Mouse (Mus musculus) midbrain, embryonic 15.5 days (tissue): ENCODE measurements around the gene Cmip. TPM values are rescaled to one million over a fixed set of nuclear protein-coding genes. Genes with fewer than 3 reads are reported as not detected.

Experiments used
- ATAC-seq: fragments of 200-750 bp; cut with Nextera tagmentation; replicated peaks from 2 replicates; pipeline ENCODE4 v1.8.0; 2017; ENCODE audit warnings: moderate TSS enrichment
- H3K27ac ChIP-seq: fragments of 300-500 bp; sonication (generic); 2 replicates; pipeline ENCODE4 v1.5.1; 2015; ENCODE audit warnings: mild to moderate bottlenecking, inconsistent platforms
- H3K27me3 ChIP-seq: fragments of 300-500 bp; sonication (generic); replicated peaks from 2 replicates; pipeline ENCODE4 v1.6.1; 2015; ENCODE audit warnings: inconsistent platforms
- H3K36me3 ChIP-seq: fragments of 300-500 bp; sonication (generic); replicated peaks from 2 replicates; pipeline ENCODE4 v1.6.1; 2015; ENCODE audit warnings: inconsistent platforms
- H3K4me1 ChIP-seq: fragments of 300-500 bp; sonication (generic); 2 replicates; pipeline ENCODE4 v1.6.1; 2015; ENCODE audit warnings: inconsistent platforms
- H3K4me2 ChIP-seq: fragments of 300-500 bp; sonication (generic); 2 replicates; pipeline ENCODE4 v1.6.1; 2015; ENCODE audit warnings: inconsistent platforms, mild to moderate bottlenecking, moderate library complexity
- H3K4me3 ChIP-seq: fragments of 300-500 bp; sonication (generic); 2 replicates; pipeline ENCODE4 v1.5.1; 2015; ENCODE audit warnings: mild to moderate bottlenecking, inconsistent platforms
- H3K9ac ChIP-seq: fragments of 300-500 bp; sonication (generic); 2 replicates; pipeline ENCODE4 v1.6.1; 2015; ENCODE audit warnings: mild to moderate bottlenecking, inconsistent platforms
- H3K9me3 ChIP-seq: fragments of 300-500 bp; sonication (generic); 2 replicates; pipeline ENCODE4 v1.6.1; 2016; ENCODE audit warnings: inconsistent platforms
- WGBS: fragments of 180-500 bp; shearing (Covaris S2); methylation state at CpG from one replicate; pipeline ENCODE4 v1.1.7; 2015; ENCODE audit warnings: mixed read lengths; 5-methylcytosine and 5-hydroxymethylcytosine counted together
- polyA plus RNA-seq: library from polyadenylated mRNA; unstranded; fragments of >200 nt; fragmentation: Nextera tagmentation; extraction: Ambion mirVana; gene quantifications from 2 replicates; pipeline ENCODE4 v1.2.1, GENCODE M21; 2015

The Cmip gene
- polyA plus RNA-seq, 1 experiment from 2014 or later, result 188 TPM

DNA sequence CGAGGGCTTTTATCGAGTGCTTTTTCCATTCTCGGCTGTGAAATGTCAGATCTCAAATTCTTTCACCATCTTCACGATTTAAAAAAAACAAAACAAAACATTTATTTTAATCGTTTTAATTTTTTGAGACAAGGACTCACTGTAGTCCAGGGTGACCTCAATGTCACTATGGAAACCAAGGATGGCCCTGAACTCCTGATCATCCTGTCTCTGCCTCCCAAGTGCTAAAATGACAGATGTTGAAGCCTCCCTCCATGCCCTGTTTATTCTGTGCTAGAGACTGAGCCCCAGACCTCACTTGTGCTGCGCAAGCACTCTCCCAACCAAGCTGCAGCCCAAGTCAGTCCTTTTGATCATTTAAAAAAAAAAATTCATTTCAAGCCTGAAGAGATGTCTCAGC is 14.6 kb upstream of the Cmip start:
- no peak overlapping the region for H3K4me2 ChIP-seq
- no peak overlapping the region for H3K9ac ChIP-seq
- WGBS, result 74% methylated on average over 6 of the region's 6 CpGs
- no peaks in the 10 kb centered on the region for H3K9me3 ChIP-seq
- no peak for ATAC-seq
- no peaks in the 10 kb centered on the region for H3K4me1 ChIP-seq
- H3K36me3 ChIP-seq, result no peaks in the 10 kb centered on the region
- no peak overlapping the region for H3K4me3 ChIP-seq
- H3K27me3 ChIP-seq, result no peaks in the 10 kb centered on the region
- no peak overlapping the region for H3K27ac ChIP-seq

- Histone ChIP-seq H3K9me3 (no peaks in the 10 kb centered on the region), H3K27me3 (no peaks in the 10 kb centered on the region), H3K4me3 (no peak overlapping the region), H3K27ac (no peak overlapping the region), H3K4me1 (no peaks in the 10 kb centered on the region), H3K36me3 (no peaks in the 10 kb centered on the region), H3K9ac (no peak overlapping the region), H3K4me2 (no peak overlapping the region)
- WGBS, result 57% methylated on average over 6 of the region's 6 CpGs
- ATAC-seq, result no peak
Measured at GRCm38 (mm10) chr8:117244601-117245000, 12.3 kb upstream of the Cmip start.

GRCm38 (mm10) chr8:117248341-117248740 is 8.5 kb upstream of the Cmip start:
- Histone ChIP-seq H3K4me2 (no peak overlapping the region), H3K27me3 (no peaks in the 10 kb centered on the region), H3K9me3 (no peaks in the 10 kb centered on the region), H3K4me3 (no peak overlapping the region), H3K9ac (no peak overlapping the region), H3K36me3 (no peaks in the 10 kb centered on the region), H3K27ac (no peak overlapping the region), H3K4me1 (no peaks in the 10 kb centered on the region)
- 88% methylated on average over 11 of the region's 11 CpGs for WGBS
- ATAC-seq, result no peak

DNA sequence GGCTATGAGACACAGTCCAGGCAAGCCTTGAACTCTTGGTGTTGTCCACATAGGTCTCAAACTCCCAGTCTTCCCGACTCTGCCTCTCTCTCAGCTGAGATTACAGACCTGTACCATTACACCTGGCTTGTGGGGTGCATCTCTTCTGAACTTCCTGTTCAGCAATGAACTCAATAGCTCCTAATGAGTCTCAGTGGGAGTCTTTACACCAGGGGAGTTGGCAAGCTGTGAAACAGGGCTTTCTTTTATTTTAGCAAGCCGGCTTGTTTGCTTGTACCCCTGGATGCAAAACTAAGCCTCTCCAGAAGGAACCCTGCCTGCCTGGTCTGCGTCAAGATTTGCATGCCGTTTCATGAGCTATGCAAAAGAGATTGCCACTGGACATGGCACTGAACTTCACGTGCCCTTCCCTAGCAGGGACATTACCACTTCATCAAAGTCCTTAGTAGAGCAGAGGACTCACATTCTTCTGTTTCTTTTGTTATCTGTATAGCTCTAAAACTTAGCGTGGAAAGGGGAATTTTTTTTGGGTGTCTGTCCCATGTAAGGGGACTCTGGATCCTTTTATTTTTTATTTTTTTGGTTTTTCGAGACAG is 5.7 kb upstream of the Cmip start:
- Histone ChIP-seq H3K9ac (no peak overlapping the region), H3K27ac (no peak overlapping the region), H3K27me3 (no peaks in the 10 kb centered on the region), H3K4me2 (no peak overlapping the region), H3K4me1 (no peaks in the 10 kb centered on the region), H3K4me3 (no peak overlapping the region), H3K36me3 (no peaks in the 10 kb centered on the region), H3K9me3 (no peaks in the 10 kb centered on the region)
- ATAC-seq, result no peak
- 41% methylated on average over 7 of the region's 7 CpGs for WGBS

DNA sequence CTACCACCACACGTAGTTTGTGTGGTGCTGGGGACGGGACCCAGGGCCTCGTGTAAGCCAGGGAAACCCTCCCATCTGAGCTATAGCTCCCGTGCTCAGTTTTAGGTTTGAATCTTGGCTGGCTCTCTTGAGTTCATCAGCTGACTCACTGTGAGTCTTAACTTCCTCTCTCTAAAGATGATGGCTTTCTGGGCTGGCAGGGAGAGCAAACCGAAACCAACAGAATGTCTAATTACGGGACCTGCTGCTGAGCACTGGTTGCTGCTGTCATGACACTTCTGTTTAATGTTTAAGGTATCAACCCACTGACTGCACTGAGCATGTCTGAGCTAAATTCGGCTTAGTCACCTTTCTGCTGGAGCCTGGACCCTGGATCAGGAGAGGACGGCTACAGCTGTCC is 4.2 kb upstream of the Cmip start:
- no peaks in the 10 kb centered on the region for H3K27me3 ChIP-seq
- H3K4me3 ChIP-seq, result no peak overlapping the region
- no peak for ATAC-seq
- H3K9ac ChIP-seq, result no peak overlapping the region
- WGBS, result 93% methylated on average over 8 of the region's 8 CpGs
- no peaks in the 10 kb centered on the region for H3K9me3 ChIP-seq
- H3K4me2 ChIP-seq, result no peak overlapping the region
- H3K4me1 ChIP-seq, result no peaks in the 10 kb centered on the region
- no peaks in the 10 kb centered on the region for H3K36me3 ChIP-seq
- H3K27ac ChIP-seq, result no peak overlapping the region

GRCm38 (mm10) chr8:117253390-117254269 is 3.2 kb upstream of the Cmip start:
- WGBS, result 92% methylated on average over 17 of the region's 17 CpGs
- no peak for ATAC-seq
- H3K4me2 ChIP-seq, result no peak overlapping the region

DNA sequence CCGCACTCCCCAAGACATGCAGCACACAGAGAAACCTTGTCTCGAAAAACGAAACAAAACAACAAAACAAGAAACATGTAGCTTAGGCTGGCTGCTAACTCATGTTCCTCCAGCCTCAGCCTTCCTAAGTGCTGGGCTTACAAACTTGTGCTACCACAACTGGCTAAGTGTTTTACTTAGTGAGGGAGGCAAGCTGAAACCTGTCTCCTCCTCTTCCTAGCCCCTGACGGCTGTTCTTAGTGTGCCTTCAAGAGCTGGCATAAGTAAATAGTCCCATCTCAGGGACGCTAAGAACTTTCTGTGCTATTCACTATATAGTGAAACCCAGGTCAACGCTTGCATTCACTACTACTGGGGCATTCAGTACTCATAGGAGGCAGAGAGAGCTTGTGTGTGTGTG is 2.4 kb upstream of the Cmip start:
- no peak overlapping the region for H3K9ac ChIP-seq
- no peaks in the 10 kb centered on the region for H3K36me3 ChIP-seq
- no peaks in the 10 kb centered on the region for H3K27me3 ChIP-seq
- H3K27ac ChIP-seq, result no peak overlapping the region
- no peak for ATAC-seq
- 88% methylated on average over 6 of the region's 6 CpGs for WGBS
- no peak overlapping the region for H3K4me2 ChIP-seq
- H3K9me3 ChIP-seq, result no peaks in the 10 kb centered on the region
- no peak overlapping the region for H3K4me3 ChIP-seq
- H3K4me1 ChIP-seq, result peaks cover 12% of the 10 kb centered on the region

More at GRCm38 (mm10) chr8:117253390-117254269, 3.2 kb upstream of the Cmip start:
- Histone ChIP-seq H3K36me3 (no peaks in the 10 kb centered on the region), H3K27ac (no peak overlapping the region), H3K27me3 (no peaks in the 10 kb centered on the region), H3K4me1 (peaks cover 3% of the 10 kb centered on the region), H3K9ac (no peak overlapping the region), H3K4me3 (no peak overlapping the region), H3K9me3 (no peaks in the 10 kb centered on the region)

DNA sequence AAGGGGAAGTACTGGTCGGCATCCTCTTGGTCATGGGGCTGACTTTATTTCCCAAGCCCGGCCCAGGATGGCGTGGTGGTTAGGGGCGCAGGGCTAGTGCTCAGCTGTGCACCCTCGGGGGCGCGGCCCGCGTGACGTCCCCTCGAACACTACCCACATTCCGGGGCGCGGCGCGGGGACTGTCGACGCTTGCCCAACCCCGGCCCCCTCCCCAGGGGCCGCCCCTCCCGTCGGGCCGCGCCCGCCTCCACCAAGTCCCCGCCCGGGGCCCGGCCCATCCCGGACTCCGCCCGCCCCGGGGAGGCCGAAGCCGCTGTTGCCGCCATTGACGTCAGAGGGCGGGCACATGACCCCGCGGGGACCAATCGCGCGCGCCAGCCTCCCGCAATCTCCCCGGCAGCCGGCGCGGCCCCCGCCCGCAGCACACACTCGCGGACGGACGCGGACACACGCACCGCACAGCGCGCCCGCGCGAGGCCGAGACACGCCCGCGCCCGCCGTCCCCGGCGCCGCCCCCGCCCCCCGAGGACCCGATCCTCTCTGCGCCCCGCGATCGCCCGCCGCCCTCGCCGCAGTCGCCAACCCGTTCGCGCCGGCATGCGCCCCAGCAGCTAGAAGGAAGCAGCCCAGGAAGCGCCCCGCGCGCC is 449 bp upstream of the Cmip start:
- Histone ChIP-seq H3K4me1 (peaks cover 29% of the 10 kb centered on the region), H3K27me3 (no peaks in the 10 kb centered on the region), H3K4me2 (peak overlapping the region; percentile 87), H3K4me3 (peak overlapping the region; percentile 100), H3K9me3 (no peaks in the 10 kb centered on the region), H3K36me3 (no peaks in the 10 kb centered on the region), H3K27ac (peak overlapping the region; percentile 92), H3K9ac (peak overlapping the region; percentile 99)
- WGBS, result under 1% methylated on average over 53 of the region's 92 CpGs
- ATAC-seq, result peak; percentile 86

- Histone ChIP-seq H3K4me2 (peak overlapping the region; percentile 87), H3K36me3 (no peaks in the 10 kb centered on the region), H3K9me3 (no peaks in the 10 kb centered on the region), H3K9ac (peak overlapping the region; percentile 99), H3K4me3 (peak overlapping the region; percentile 100), H3K4me1 (peaks cover 45% of the 10 kb centered on the region), H3K27me3 (no peaks in the 10 kb centered on the region), H3K27ac (peak overlapping the region; percentile 92)
- under 1% methylated on average over 22 of the region's 22 CpGs for WGBS
- ATAC-seq, result no peak
Measured at GRCm38 (mm10) chr8:117257821-117258575, 1.1 kb downstream of the Cmip start.

- Histone ChIP-seq H3K9ac (peak overlapping the region; percentile 99), H3K4me1 (peaks cover 51% of the 10 kb centered on the region), H3K9me3 (no peaks in the 10 kb centered on the region), H3K36me3 (no peaks in the 10 kb centered on the region), H3K4me3 (peak overlapping the region; percentile 100), H3K27ac (peak overlapping the region; percentile 92), H3K27me3 (no peaks in the 10 kb centered on the region), H3K4me2 (peak overlapping the region; percentile 87)
- no peak for ATAC-seq
- 30% methylated on average over 6 of the region's 6 CpGs for WGBS
Measured at GRCm38 (mm10) chr8:117258576-117259040, 1.7 kb downstream of the Cmip start.

- no peak for ATAC-seq
- H3K27ac ChIP-seq, result peak overlapping the region; percentile 92
- no peaks in the 10 kb centered on the region for H3K9me3 ChIP-seq
- peak overlapping the region; percentile 100 for H3K4me3 ChIP-seq
- WGBS, result 47% methylated on average over 11 of the region's 11 CpGs
- peaks cover 52% of the 10 kb centered on the region for H3K4me1 ChIP-seq
- no peaks in the 10 kb centered on the region for H3K27me3 ChIP-seq
- H3K9ac ChIP-seq, result peak overlapping the region; percentile 99
- peak overlapping the region; percentile 87 for H3K4me2 ChIP-seq
- no peaks in the 10 kb centered on the region for H3K36me3 ChIP-seq
Measured at GRCm38 (mm10) chr8:117259431-117260001, 2.7 kb downstream of the Cmip start.
